Mouse (Mus musculus): ENCODE data around the gene Slc22a22.

The Slc22a22 gene

GRCm38 (mm10) chr15:57477525-57477924 lies at the start of gene Slc22a22:
TSS of gene Slc22a22 (minus strand) at chr15:57477625.
- DNase-seq (ENCODE audit: low spot score): no peak

- DNase-seq (ENCODE audit: low spot score): no peak
Measured at GRCm38 (mm10) chr15:57523510-57524298, 46.3 kb upstream of the Slc22a22 start.

- DNase-seq (ENCODE audit: low spot score): no peak
Measured at GRCm38 (mm10) chr15:57522160-57522559, 44.7 kb upstream of the Slc22a22 start.

- DNase-seq (ENCODE audit: low spot score): no peak
Measured at GRCm38 (mm10) chr15:57509185-57510172, 32.1 kb upstream of the Slc22a22 start.

- DNase-seq (ENCODE audit: low spot score): peak; percentile 45
Measured at GRCm38 (mm10) chr15:57508242-57509184, 31.1 kb upstream of the Slc22a22 start.

GRCm38 (mm10) chr15:57504126-57504705 lies 26.8 kb upstream of the Slc22a22 start:
- no peak for DNase-seq (ENCODE audit: low spot score)

GRCm38 (mm10) chr15:57503656-57504055 lies 26.2 kb upstream of the Slc22a22 start:
- no peak for DNase-seq (ENCODE audit: low spot score)

GRCm38 (mm10) chr15:57501559-57501958 lies 24.1 kb upstream of the Slc22a22 start:
- DNase-seq (ENCODE audit: low spot score): no peak

GRCm38 (mm10) chr15:57496106-57496505 lies 18.7 kb upstream of the Slc22a22 start:
- no peak for DNase-seq (ENCODE audit: low spot score)

GRCm38 (mm10) chr15:57482509-57482908 lies 5.1 kb upstream of the Slc22a22 start:
- no peak for DNase-seq (ENCODE audit: low spot score)

GRCm38 (mm10) chr15:57471648-57472047 lies 5.8 kb downstream of the Slc22a22 start:
- DNase-seq (ENCODE audit: low spot score): no peak

- DNase-seq (ENCODE audit: low spot score): no peak
Measured at GRCm38 (mm10) chr15:57465996-57466395, 11.4 kb downstream of the Slc22a22 start.

GRCm38 (mm10) chr15:57465061-57465460 lies 12.4 kb downstream of the Slc22a22 start:
- DNase-seq (ENCODE audit: low spot score): no peak

GRCm38 (mm10) chr15:57464066-57464465 lies 13.4 kb downstream of the Slc22a22 start:
- no peak for DNase-seq (ENCODE audit: low spot score)

- DNase-seq (ENCODE audit: low spot score): no peak
Measured at GRCm38 (mm10) chr15:57461284-57461683, 16.1 kb downstream of the Slc22a22 start.

GRCm38 (mm10) chr15:57457374-57457773 lies 20.1 kb downstream of the Slc22a22 start:
- no peak for DNase-seq (ENCODE audit: low spot score)

- no peak for DNase-seq (ENCODE audit: low spot score)
Measured at GRCm38 (mm10) chr15:57434710-57435404, 42.6 kb downstream of the Slc22a22 start.

GRCm38 (mm10) chr15:57408498-57408897 lies 68.9 kb downstream of the Slc22a22 start:
- no peak for DNase-seq (ENCODE audit: low spot score)

- DNase-seq (ENCODE audit: low spot score): no peak
Measured at GRCm38 (mm10) chr15:57398439-57399148, 78.8 kb downstream of the Slc22a22 start.

- DNase-seq (ENCODE audit: low spot score): no peak
Measured at GRCm38 (mm10) chr15:57394053-57394452, 83.4 kb downstream of the Slc22a22 start.

Data from urinary bladder, postnatal 10 days (tissue).